Mouse (Mus musculus) forebrain, embryonic 16.5 days (tissue): ENCODE measurements at regions not wholly inside any gene's neighbourhood (a gene's known extent, or its start where the extent isn't known, plus 50 kb on each side); places are given as distances from the start of the nearest gene placed in this dataset.

Experiments
- ATAC-seq: fragments of 200-750 bp; cut with Nextera tagmentation; 2 replicates; pipeline ENCODE4 v1.8.0; 2017; ENCODE audit warnings: mild to moderate bottlenecking, moderate library complexity
- H3K27ac ChIP-seq: fragments of 300-500 bp; sonication (generic); 2 replicates; pipeline ENCODE4 v1.5.1; 2014; ENCODE audit warnings: low read length, control low read depth
- H3K27me3 ChIP-seq: fragments of 300-500 bp; sonication (generic); replicated peaks from 2 replicates; pipeline ENCODE4 v1.6.1; 2014; ENCODE audit warnings: low read length; ENCODE audit not compliant: control insufficient read depth, insufficient read depth
- H3K36me3 ChIP-seq: fragments of 300-500 bp; sonication (generic); 2 replicates; pipeline ENCODE4 v1.6.1; 2014; ENCODE audit not compliant: control insufficient read depth, insufficient read depth
- H3K4me1 ChIP-seq: fragments of 300-500 bp; sonication (generic); replicated peaks from 2 replicates; pipeline ENCODE4 v1.6.1; 2014; ENCODE audit warnings: low read length; ENCODE audit not compliant: control insufficient read depth, insufficient read depth
- H3K4me2 ChIP-seq: fragments of 300-500 bp; sonication (generic); 2 replicates; pipeline ENCODE4 v1.6.1; 2014; ENCODE audit warnings: mild to moderate bottlenecking, low read length, control low read depth
- H3K4me3 ChIP-seq: fragments of 300-500 bp; sonication (generic); replicated peaks from 2 replicates; pipeline ENCODE4 v1.5.1; 2014; ENCODE audit warnings: mild to moderate bottlenecking, low read length, control low read depth
- H3K9ac ChIP-seq: fragments of 300-500 bp; sonication (generic); replicated peaks from 2 replicates; pipeline ENCODE4 v1.6.1; 2014; ENCODE audit warnings: low read depth, low read length, control low read depth
- H3K9me3 ChIP-seq: fragments of 300-500 bp; sonication (generic); 2 replicates; pipeline ENCODE4 v1.6.1; 2016; ENCODE audit warnings: low read length; ENCODE audit not compliant: control insufficient read depth
- WGBS: fragments of 180-500 bp; shearing (Covaris S2); extraction: QIAGEN DNeasy Blood & Tissue Kit; methylation state at CpG from one replicate; pipeline ENCODE4 v1.1.7; 2014; 5-methylcytosine and 5-hydroxymethylcytosine counted together

DNA sequence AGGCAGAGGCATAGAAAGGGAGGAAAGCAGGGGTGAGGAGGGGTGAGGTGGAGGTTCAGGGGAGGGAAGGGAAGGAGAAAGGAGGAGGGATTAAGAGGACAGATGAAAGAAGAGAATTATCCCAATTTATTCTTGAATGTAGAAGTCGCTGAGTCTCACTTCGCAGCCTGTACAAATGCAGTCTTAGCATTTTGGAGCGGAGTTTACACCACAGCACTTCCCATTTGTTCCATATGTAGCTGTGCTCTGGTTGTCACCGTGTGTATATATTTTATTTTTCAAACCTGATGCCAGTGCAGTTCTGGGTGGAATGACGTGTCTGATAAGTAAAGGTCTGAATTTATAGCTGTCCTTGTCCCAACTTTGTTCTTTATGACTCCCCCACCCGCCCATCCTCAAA lies 105.2 kb downstream of the Spata19 start:
- Histone ChIP-seq H3K27me3 (no peaks in the 10 kb centered on the region), H3K9ac (no peak overlapping the region), H3K4me1 (peaks cover 6% of the 10 kb centered on the region), H3K27ac (no peak overlapping the region), H3K4me3 (no peak overlapping the region), H3K4me2 (no peak overlapping the region), H3K9me3 (no peaks in the 10 kb centered on the region), H3K36me3 (no peaks in the 10 kb centered on the region)
- 55% methylated on average over 6 of the region's 6 CpGs for WGBS
- no peak for ATAC-seq

- ATAC-seq: peak; percentile 55
- no peak overlapping the region for H3K4me3 ChIP-seq
- H3K27me3 ChIP-seq: no peaks in the 10 kb centered on the region
- no peak overlapping the region for H3K4me2 ChIP-seq
- WGBS: 29% methylated on average over 5 of the region's 5 CpGs
- no peaks in the 10 kb centered on the region; the same call in 1 of the 2 replicates for H3K4me1 ChIP-seq
- no peak overlapping the region for H3K9ac ChIP-seq
- H3K9me3 ChIP-seq: no peaks in the 10 kb centered on the region
- peak overlapping the region; percentile 43; the same call in 1 of the 2 replicates for H3K27ac ChIP-seq
- no peaks in the 10 kb centered on the region for H3K36me3 ChIP-seq
Observed at GRCm38 (mm10) chr9:27509157-27509556, 112.6 kb downstream of the Spata19 start.

DNA sequence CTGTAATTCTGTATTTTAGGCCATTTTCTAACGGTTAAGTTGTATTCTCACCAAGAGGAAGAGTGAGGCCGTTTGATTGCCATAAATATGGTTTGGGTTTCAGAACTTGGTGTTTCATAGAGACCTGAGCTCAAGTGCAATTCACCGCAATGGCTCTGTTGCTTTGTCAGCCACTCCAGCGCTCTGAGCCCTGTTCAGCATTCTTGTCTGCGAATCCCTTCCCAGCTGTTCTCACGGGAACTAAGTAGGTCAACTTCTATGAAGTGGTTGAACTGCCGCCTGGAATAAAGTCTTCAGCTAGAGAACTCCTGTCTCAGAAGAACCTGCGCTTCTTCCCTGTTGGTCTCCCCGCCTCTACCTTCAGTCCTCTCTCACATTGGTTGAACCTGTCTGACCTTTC lies 113.1 kb downstream of the Spata19 start:
- Histone ChIP-seq H3K9ac (no peak overlapping the region), H3K4me1 (no peaks in the 10 kb centered on the region; the same call in 1 of the 2 replicates), H3K27me3 (no peaks in the 10 kb centered on the region), H3K4me3 (no peak overlapping the region), H3K4me2 (no peak overlapping the region), H3K36me3 (no peaks in the 10 kb centered on the region), H3K27ac (no peak overlapping the region), H3K9me3 (no peaks in the 10 kb centered on the region)
- ATAC-seq: no peak
- 91% methylated on average over 9 of the region's 9 CpGs for WGBS

- no peak overlapping the region for H3K4me2 ChIP-seq
- no peak overlapping the region for H3K9ac ChIP-seq
- no peaks in the 10 kb centered on the region for H3K36me3 ChIP-seq
- H3K9me3 ChIP-seq: no peaks in the 10 kb centered on the region
- H3K4me3 ChIP-seq: no peak overlapping the region
- no peaks in the 10 kb centered on the region for H3K27me3 ChIP-seq
- no peak for ATAC-seq
- no peaks in the 10 kb centered on the region; the same call in 1 of the 2 replicates for H3K4me1 ChIP-seq
- H3K27ac ChIP-seq: no peak overlapping the region
- WGBS: 81% methylated on average over 2 of the region's 2 CpGs
Observed at GRCm38 (mm10) chr9:27511161-27511560, 114.6 kb downstream of the Spata19 start.

DNA sequence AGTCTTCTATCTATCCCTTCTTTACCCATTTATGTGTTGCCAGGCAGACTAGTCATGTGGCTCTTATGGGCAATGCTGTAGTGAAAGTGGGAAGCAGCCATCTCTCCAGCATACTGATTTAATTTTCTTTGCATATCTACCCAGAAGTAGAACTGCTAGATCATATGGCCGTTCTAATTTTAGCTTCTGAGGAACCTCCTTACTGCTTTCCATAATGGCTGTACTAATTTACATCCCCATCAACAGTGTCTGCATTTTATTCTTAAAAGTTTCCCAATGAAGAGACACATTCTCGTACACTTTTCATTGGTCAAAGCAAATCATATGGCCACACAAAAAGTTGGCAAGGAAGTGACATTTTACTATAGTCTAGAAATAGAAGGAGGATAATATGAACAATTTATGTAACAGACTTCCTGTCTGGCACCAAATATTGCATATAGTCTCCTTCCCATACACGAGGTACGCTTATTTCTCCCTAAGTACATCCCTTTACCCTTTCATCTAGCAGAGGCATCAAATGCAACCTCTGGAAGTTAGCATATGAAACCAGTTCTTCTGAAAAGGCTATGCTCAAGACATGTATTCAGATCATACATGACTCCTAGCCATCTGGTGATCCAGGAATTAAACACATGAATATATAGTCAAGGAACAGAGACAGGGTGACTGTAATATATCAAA lies 119.0 kb downstream of the Spata19 start:
- peak; percentile 28 for ATAC-seq

DNA sequence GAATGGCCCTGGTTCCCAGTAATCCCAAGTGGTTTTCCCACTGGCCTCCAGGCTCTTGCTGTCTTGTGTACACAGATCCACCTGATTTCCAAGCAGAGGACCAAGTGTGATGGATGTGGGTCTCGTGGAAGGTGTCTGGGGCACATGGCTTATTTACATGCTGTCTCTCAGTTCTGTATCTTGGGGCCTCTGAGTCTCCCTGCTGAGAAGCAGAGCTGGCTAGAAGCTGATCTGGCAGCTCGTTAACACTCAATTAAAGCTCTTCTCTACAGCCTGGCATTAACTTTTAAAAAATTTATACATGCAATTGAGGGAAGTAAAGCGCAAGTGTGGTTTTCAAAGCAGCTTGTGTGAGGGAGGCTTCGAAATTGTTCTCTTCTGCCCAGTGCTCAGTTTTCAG lies 121.4 kb downstream of the Spata19 start:
- no peaks in the 10 kb centered on the region for H3K36me3 ChIP-seq
- H3K9me3 ChIP-seq: no peaks in the 10 kb centered on the region
- no peaks in the 10 kb centered on the region for H3K27me3 ChIP-seq
- ATAC-seq: peak; percentile 45; the same call in 1 of the 2 replicates
- no peak overlapping the region for H3K4me3 ChIP-seq
- peak overlapping the region; percentile 75 for H3K27ac ChIP-seq
- peaks cover 15% of the 10 kb centered on the region for H3K4me1 ChIP-seq
- no peak overlapping the region for H3K9ac ChIP-seq
- 28% methylated on average over 4 of the region's 4 CpGs for WGBS
- H3K4me2 ChIP-seq: no peak overlapping the region

More for the DNA sequence above, 119.0 kb downstream of the Spata19 start:
- Histone ChIP-seq H3K4me3 (no peak overlapping the region), H3K9me3 (no peaks in the 10 kb centered on the region), H3K4me1 (peaks cover 15% of the 10 kb centered on the region), H3K27me3 (no peaks in the 10 kb centered on the region), H3K27ac (no peak overlapping the region; the same call in 1 of the 2 replicates), H3K4me2 (no peak overlapping the region), H3K36me3 (no peaks in the 10 kb centered on the region), H3K9ac (no peak overlapping the region)
- WGBS: 87% methylated on average over 4 of the region's 4 CpGs

DNA sequence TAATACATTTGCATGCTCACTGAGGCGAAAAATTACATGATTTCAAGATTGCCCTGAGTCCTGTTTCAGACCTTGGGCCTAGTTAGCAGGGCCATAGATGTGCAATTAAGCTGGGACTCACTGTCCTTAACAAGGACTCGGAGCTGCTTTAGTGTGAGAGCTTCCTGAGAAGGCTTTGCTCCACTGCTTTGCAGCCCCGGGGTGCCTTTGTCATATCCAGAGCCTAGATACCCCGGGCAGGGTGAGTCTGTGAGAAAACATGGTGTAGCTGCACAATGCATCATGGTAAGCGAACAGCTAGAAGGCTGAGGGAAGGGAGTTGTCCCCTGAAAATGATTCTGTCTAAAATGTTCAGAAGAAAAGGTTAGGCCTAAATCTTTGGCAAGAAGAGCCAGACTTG lies 123.1 kb downstream of the Spata19 start:
- Histone ChIP-seq H3K4me3 (no peak overlapping the region), H3K36me3 (no peaks in the 10 kb centered on the region), H3K9me3 (no peaks in the 10 kb centered on the region), H3K9ac (no peak overlapping the region), H3K4me1 (peaks cover 15% of the 10 kb centered on the region), H3K27me3 (no peaks in the 10 kb centered on the region), H3K4me2 (no peak overlapping the region), H3K27ac (no peak overlapping the region)
- ATAC-seq: no peak
- WGBS: 18% methylated on average over 5 of the region's 5 CpGs

DNA sequence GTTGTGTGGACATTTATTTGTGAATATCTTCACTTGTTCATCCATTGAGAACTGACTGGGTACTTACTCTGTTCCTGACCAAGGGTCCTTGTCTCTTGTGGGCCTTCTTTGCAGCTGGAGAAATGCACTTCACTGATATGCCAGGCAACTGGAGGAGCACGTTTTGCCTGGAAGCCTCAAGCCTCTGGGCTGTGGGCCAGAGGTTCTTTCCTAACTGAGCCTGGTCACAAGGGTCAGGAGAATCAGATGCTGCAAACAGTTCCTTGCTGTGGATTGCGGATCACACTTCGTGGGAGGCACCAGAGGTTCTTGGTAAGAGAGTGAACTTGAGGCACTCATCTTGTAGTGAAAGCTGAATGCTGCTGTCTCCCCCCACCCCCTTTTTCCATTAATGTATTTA lies 124.6 kb downstream of the Spata19 start:
- H3K9ac ChIP-seq: no peak overlapping the region
- H3K4me1 ChIP-seq: peaks cover 15% of the 10 kb centered on the region
- H3K9me3 ChIP-seq: no peaks in the 10 kb centered on the region
- WGBS: 71% methylated on average over 3 of the region's 3 CpGs
- H3K4me2 ChIP-seq: no peak overlapping the region
- no peaks in the 10 kb centered on the region for H3K27me3 ChIP-seq
- no peaks in the 10 kb centered on the region for H3K36me3 ChIP-seq
- ATAC-seq: no peak
- no peak overlapping the region for H3K27ac ChIP-seq
- H3K4me3 ChIP-seq: no peak overlapping the region

DNA sequence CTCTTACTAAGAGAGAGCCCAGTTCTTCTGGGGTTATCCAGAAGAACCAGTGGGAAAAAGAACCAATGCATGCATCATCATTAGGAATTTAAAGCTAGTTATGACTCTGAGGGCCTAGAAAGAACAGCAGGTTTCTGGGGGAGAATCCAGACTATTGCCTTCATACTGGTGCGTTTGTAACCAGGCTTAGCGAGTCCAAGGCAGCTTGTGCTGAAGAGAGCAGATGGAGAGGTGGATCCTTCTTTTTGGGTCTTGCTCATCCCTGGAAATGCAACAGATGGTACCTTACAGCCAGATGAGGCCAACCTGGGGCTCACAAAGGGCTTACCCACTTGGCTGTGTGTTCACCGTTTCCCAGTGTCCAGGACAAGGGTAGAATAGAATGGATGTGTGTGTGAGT lies 130.1 kb downstream of the Spata19 start:
- H3K9ac ChIP-seq: no peak overlapping the region
- no peaks in the 10 kb centered on the region for H3K4me1 ChIP-seq
- H3K4me3 ChIP-seq: no peak overlapping the region
- no peaks in the 10 kb centered on the region for H3K27me3 ChIP-seq
- H3K4me2 ChIP-seq: no peak overlapping the region
- H3K9me3 ChIP-seq: no peaks in the 10 kb centered on the region
- no peak for ATAC-seq
- 71% methylated on average over 3 of the region's 3 CpGs for WGBS
- no peaks in the 10 kb centered on the region for H3K36me3 ChIP-seq
- H3K27ac ChIP-seq: no peak overlapping the region

GRCm38 (mm10) chr9:27538480-27538879 lies 141.9 kb downstream of the Spata19 start:
- H3K9ac ChIP-seq: no peak overlapping the region
- peak; percentile 72 for ATAC-seq
- no peak overlapping the region for H3K4me3 ChIP-seq
- H3K9me3 ChIP-seq: no peaks in the 10 kb centered on the region
- 10% methylated on average over 5 of the region's 5 CpGs for WGBS
- peaks cover 13% of the 10 kb centered on the region for H3K4me1 ChIP-seq
- no peaks in the 10 kb centered on the region for H3K27me3 ChIP-seq
- peak overlapping the region; percentile 45 for H3K27ac ChIP-seq
- no peaks in the 10 kb centered on the region for H3K36me3 ChIP-seq
- 0 out of 2 replicates have a peak overlapping the region, but pooled peaks have one; percentile 3 for H3K4me2 ChIP-seq
